Mouse (Mus musculus): ENCODE data around the gene Scn4a. TPM values are rescaled to one million over a fixed set of nuclear protein-coding genes. Genes with fewer than 3 reads are reported as not detected.

Scn4a gene
- polyA plus RNA-seq, 1 experiment: not detected

DNA sequence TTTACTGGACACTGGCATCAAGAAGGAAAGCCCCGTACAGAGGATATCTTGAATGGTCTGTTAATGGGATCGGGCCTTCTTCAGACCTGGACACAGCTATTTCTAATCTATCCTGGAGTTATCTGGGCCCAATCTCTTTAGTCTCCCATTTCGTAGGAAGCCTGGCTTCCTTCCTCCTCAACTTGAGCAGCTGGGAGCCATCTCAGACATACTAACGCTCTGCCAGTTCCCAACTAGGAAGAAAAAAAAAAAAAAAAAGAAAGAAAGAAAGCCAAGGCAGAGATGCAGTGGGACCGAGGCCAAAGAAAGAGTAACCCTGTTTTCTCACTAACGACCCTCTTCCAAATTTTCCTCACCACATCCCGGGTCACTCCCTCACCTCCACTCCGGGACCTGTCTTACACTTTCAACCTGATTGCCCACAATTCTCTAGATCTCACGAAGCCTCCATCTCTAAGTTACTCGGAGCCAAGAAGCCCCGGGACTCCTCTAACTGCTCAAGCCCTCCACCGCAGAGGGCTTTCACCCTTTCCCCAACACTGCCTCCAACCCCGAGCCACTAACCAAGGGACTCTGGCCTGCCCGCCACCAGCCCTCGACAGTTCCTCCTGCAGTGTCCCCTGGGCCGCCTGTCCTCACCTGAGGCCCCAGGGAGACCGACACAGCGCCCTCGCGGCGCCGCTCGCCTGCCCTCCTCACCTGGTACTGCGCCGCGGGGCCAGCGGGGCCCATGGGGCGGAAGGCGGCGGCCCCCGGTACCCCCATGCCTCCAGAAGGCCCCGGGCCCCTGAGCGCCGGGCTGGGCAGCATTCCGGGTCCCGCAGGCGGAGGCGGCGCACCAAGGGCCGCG, 81.1 kb downstream of the Scn4a start:
- TF ChIP-seq GATA1 (IDR thresholded peaks at IDR 0.05; ENCODE audit: low read length): no peak

- no peak for TF ChIP-seq GATA1 (IDR thresholded peaks at IDR 0.05; ENCODE audit: low read length)
These were observed 81.8 kb downstream of the Scn4a start for GRCm38 (mm10) chr11:106271131-106271793.

DNA sequence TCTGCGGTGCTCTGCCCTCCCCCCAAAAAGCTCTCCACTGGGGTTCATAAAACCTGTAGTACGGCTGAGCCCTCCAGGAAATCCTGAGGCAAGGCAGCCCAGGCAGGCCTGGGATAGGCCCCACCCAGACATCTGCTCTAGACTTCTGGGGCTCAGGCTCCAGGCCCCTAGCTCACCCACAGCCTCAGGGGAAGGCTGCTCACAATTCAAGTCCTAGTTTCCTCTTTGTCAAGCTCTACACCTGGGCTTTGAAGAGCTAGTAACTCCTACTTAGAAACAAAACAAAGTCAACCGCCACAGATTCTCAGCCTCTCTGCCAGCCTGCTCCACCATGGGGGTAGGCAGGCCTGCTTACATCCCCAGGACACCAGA, 84.0 kb downstream of the Scn4a start:
- no peak for TF ChIP-seq GATA1 (IDR thresholded peaks at IDR 0.05; ENCODE audit: low read length)

Other genes with a start within 250 kb of the Scn4a start
- not detected in 2 replicates for gene Gm10840, start 192.4 kb downstream of the Scn4a start, polyA plus RNA-seq (2012)
- gene Limd2, start 192.4 kb downstream of the Scn4a start, polyA plus RNA-seq (2012): 218 and 245 TPM in 2 replicates
- 34.1 and 40.1 TPM in 2 replicates for gene Strada, start 151.1 kb downstream of the Scn4a start, polyA plus RNA-seq (2012)
- 2.1 and 3.0 TPM in 2 replicates for gene Ccdc47, start 136.9 kb downstream of the Scn4a start, polyA plus RNA-seq (2012)
- 29.6 and 36.2 TPM in 2 replicates for gene Ddx42, start 136.4 kb downstream of the Scn4a start, polyA plus RNA-seq (2012)
- 7.3 and 23.1 TPM in 2 replicates for gene Ftsj3, start 97.2 kb downstream of the Scn4a start, polyA plus RNA-seq (2012)
- 54.4 and 72.5 TPM in 2 replicates for gene Psmc5, start 97.1 kb downstream of the Scn4a start, polyA plus RNA-seq (2012)
- 109 and 155 TPM in 2 replicates for gene Smarcd2, start 80.3 kb downstream of the Scn4a start, polyA plus RNA-seq (2012)
- gene Tcam1, start 76.6 kb downstream of the Scn4a start, polyA plus RNA-seq (2012): 0.04 TPM in 1 of 2 replicates, not detected in the other
- gene Gh, start 51.4 kb downstream of the Scn4a start, polyA plus RNA-seq (2012): not detected in 2 replicates
- gene Cd79b, start 38.5 kb downstream of the Scn4a start, polyA plus RNA-seq (2012): not detected in 2 replicates
- gene Prr29, start 12.2 kb upstream of the Scn4a start, polyA plus RNA-seq (2012): not detected in 2 replicates
- 50.5 and 63.1 TPM in 2 replicates for gene Icam2, start 34.8 kb upstream of the Scn4a start, polyA plus RNA-seq (2012)
- 6.6 and 10.8 TPM in 2 replicates for gene Ern1, start 134.6 kb upstream of the Scn4a start, polyA plus RNA-seq (2012)